Mouse (Mus musculus) lung, postnatal 0 days (tissue): Measurements from ENCODE around the gene Smarca4. TPM values are rescaled to one million over a fixed set of nuclear protein-coding genes. Genes with fewer than 3 reads are reported as not detected.
"Not testable (repeated sequence)": the region's sequence is repeated elsewhere in the genome, so short reads cannot be mapped to it uniquely, and the experiment has no call there.

Experiments
- ATAC-seq: fragments of 200-750 bp; cut with Nextera tagmentation; 2 replicates; pipeline ENCODE4 v1.8.0; 2017; ENCODE audit warnings: moderate library complexity
- DNase-seq: peaks from one replicate; pipeline ENCODE4 v3.0.0-alpha.2; 2016; ENCODE audit warnings: low spot score
- H3K27ac ChIP-seq: fragments of 300-500 bp; sonication (generic); 2 replicates; pipeline ENCODE4 v1.5.1; 2014; ENCODE audit warnings: antibody characterized with exemption, mild to moderate bottlenecking, low read length, mixed read lengths
- H3K27me3 ChIP-seq: fragments of 300-500 bp; sonication (generic); replicated peaks from 2 replicates; pipeline ENCODE4 v1.6.1; 2014; ENCODE audit warnings: low read length, mixed read lengths; ENCODE audit not compliant: insufficient read depth
- H3K36me3 ChIP-seq: fragments of 300-500 bp; sonication (generic); 2 replicates; pipeline ENCODE4 v1.6.1; 2014; ENCODE audit warnings: low read length, mixed read lengths; ENCODE audit not compliant: insufficient read depth
- H3K4me1 ChIP-seq: fragments of 300-500 bp; sonication (generic); 2 replicates; pipeline ENCODE4 v1.6.1; 2014; ENCODE audit warnings: antibody characterized with exemption, low read depth, low read length, mixed read lengths; ENCODE audit not compliant: insufficient read depth
- H3K4me2 ChIP-seq: fragments of 300-500 bp; sonication (generic); replicated peaks from 2 replicates; pipeline ENCODE4 v1.6.1; 2014; ENCODE audit warnings: low read depth, mild to moderate bottlenecking, low read length, moderate library complexity, mixed read lengths
- H3K4me3 ChIP-seq: fragments of 300-500 bp; sonication (generic); 2 replicates; pipeline ENCODE4 v1.5.1; 2014; ENCODE audit warnings: low read depth, low read length
- H3K9ac ChIP-seq: fragments of 300-500 bp; sonication (generic); replicated peaks from 2 replicates; pipeline ENCODE4 v1.6.1; 2014; ENCODE audit warnings: low read depth, mild to moderate bottlenecking
- H3K9me3 ChIP-seq: fragments of 300-500 bp; sonication (generic); 2 replicates; pipeline ENCODE4 v1.6.1; 2016; ENCODE audit warnings: low read length, mixed read lengths
- CTCF ChIP-seq: IDR thresholded peaks from 2 replicates; pipeline ENCODE4 v1.5.1; 2016; ENCODE audit warnings: antibody characterized with exemption, mild to moderate bottlenecking
- EP300 ChIP-seq: IDR thresholded peaks from 2 replicates; pipeline ENCODE4 v1.6.1; 2016; ENCODE audit warnings: antibody characterized with exemption, mild to moderate bottlenecking, control low read depth
- WGBS: fragments of 180-500 bp; shearing (Covaris S2); extraction: QIAGEN DNeasy Blood & Tissue Kit; methylation state at CpG from one replicate; pipeline ENCODE4 v1.1.7; 2014; 5-methylcytosine and 5-hydroxymethylcytosine counted together
- polyA plus RNA-seq: library from polyadenylated mRNA; unstranded; fragments of >200 nt; fragmentation: Nextera tagmentation; extraction: Ambion mirVana; gene quantifications from 2 replicates; pipeline ENCODE4 v1.2.1, GENCODE M21; 2015

The Smarca4 gene
- polyA plus RNA-seq, 1 experiment from 2014 or later, result 22.3 TPM

- 0 out of 2 replicates have a peak, but pooled peaks cover 6% of the 10 kb centered on the region for H3K4me1 ChIP-seq
- no peak overlapping the region for H3K4me2 ChIP-seq
- H3K9me3 ChIP-seq, result no peaks in the 10 kb centered on the region
- no peaks in the 10 kb centered on the region for H3K27me3 ChIP-seq
- no peak for DNase-seq
- H3K4me3 ChIP-seq, result no peak overlapping the region
- 77% methylated on average over 6 of the region's 6 CpGs for WGBS
- TF ChIP-seq EP300, result no peak
- TF ChIP-seq CTCF, result no peak
- H3K27ac ChIP-seq, result no peak overlapping the region
- ATAC-seq, result no peak
- no peak overlapping the region for H3K9ac ChIP-seq
- peaks cover 11% of the 10 kb centered on the region for H3K36me3 ChIP-seq
Measured at GRCm38 (mm10) chr9:21591127-21591830, 24.7 kb upstream of the Smarca4 start.

GRCm38 (mm10) chr9:21591831-21592702 lies 23.9 kb upstream of the Smarca4 start:
- Histone ChIP-seq H3K4me1 (0 out of 2 replicates have a peak, but pooled peaks cover 6% of the 10 kb centered on the region), H3K9me3 (no peaks in the 10 kb centered on the region), H3K27me3 (no peaks in the 10 kb centered on the region), H3K9ac (peak overlapping the region; percentile 43), H3K27ac (peak overlapping the region; percentile 66), H3K4me2 (peak overlapping the region; percentile 87), H3K36me3 (peaks cover 6% of the 10 kb centered on the region), H3K4me3 (peak overlapping the region; percentile 84)
- ATAC-seq (peak; percentile 66), DNase-seq (no peak)
- TF ChIP-seq CTCF (no peak), EP300 (no peak)
- WGBS, result 15% methylated on average over 17 of the region's 17 CpGs

- Histone ChIP-seq H3K27me3 (no peaks in the 10 kb centered on the region), H3K36me3 (peaks cover 6% of the 10 kb centered on the region), H3K4me1 (0 out of 2 replicates have a peak, but pooled peaks cover 6% of the 10 kb centered on the region), H3K27ac (peak within 1 kb of the TSS; percentile 84), H3K4me3 (peak within 1 kb of the TSS; percentile 84), H3K4me2 (peak within 1 kb of the TSS; percentile 87), H3K9ac (peak within 1 kb of the TSS; percentile 79), H3K9me3 (no peaks in the 10 kb centered on the region)
- DNase-seq, result peak; percentile 98
- TF ChIP-seq EP300 (no peak), CTCF (no peak)
- 1% methylated on average over 30 of the region's 30 CpGs for WGBS
- ATAC-seq, result peak; percentile 93
Measured at GRCm38 (mm10) chr9:21592703-21593121, 23.3 kb upstream of the Smarca4 start, which contains the start of the genes Timm29 and Yipf2. Gene Timm29, plus strand, starts transcription at chr9:21592722. Gene Yipf2, minus strand, starts transcription at chr9:21592828.

- Histone ChIP-seq H3K4me1 (0 out of 2 replicates have a peak, but pooled peaks cover 6% of the 10 kb centered on the region), H3K4me2 (peak overlapping the region; percentile 87), H3K27me3 (no peaks in the 10 kb centered on the region), H3K36me3 (peaks cover 6% of the 10 kb centered on the region), H3K4me3 (peak overlapping the region; percentile 84), H3K9ac (peak overlapping the region; percentile 79), H3K27ac (peak overlapping the region; percentile 84), H3K9me3 (no peaks in the 10 kb centered on the region)
- peak; percentile 56 for DNase-seq
- TF ChIP-seq EP300, result no peak
- TF ChIP-seq CTCF, result no peak
- ATAC-seq, result peak; percentile 65
- WGBS, result 1% methylated on average over 68 of the region's 69 CpGs
Measured at GRCm38 (mm10) chr9:21593122-21593721, 22.7 kb upstream of the Smarca4 start.

- not testable (repeated sequence) for H3K27me3 ChIP-seq, H3K36me3 ChIP-seq, H3K9ac ChIP-seq, H3K4me1 ChIP-seq, DNase-seq, H3K27ac ChIP-seq, H3K9me3 ChIP-seq, H3K4me2 ChIP-seq, ATAC-seq, H3K4me3 ChIP-seq
- whole genome bisulfite sequencing, result 86% methylated on average over 8 of the region's 8 CpGs
Measured at GRCm38 (mm10) chr9:21594350-21594749, 21.6 kb upstream of the Smarca4 start.

- Histone ChIP-seq H3K9me3 (no peaks in the 10 kb centered on the region), H3K27me3 (no peaks in the 10 kb centered on the region), H3K9ac (no peak overlapping the region), H3K36me3 (0 out of 2 replicates have a peak, but pooled peaks cover under 1% of the 10 kb centered on the region), H3K4me1 (0 out of 2 replicates have a peak, but pooled peaks cover 6% of the 10 kb centered on the region), H3K27ac (no peak overlapping the region), H3K4me2 (no peak overlapping the region), H3K4me3 (no peak overlapping the region)
- 82% methylated on average over 2 of the region's 2 CpGs for WGBS
- DNase-seq (no peak), ATAC-seq (no peak)
- TF ChIP-seq EP300 (no peak), CTCF (no peak)
Measured at GRCm38 (mm10) chr9:21594838-21595237, 21.1 kb upstream of the Smarca4 start.
